Mouse (Mus musculus): ENCODE results near the gene Unk. TPM values are rescaled to one million over a fixed set of nuclear protein-coding genes. Genes with fewer than 3 reads are reported as not detected.
A peak's percentile ranks its signal among the peaks of the same experiment; 100 is the strongest.

Unk gene
- polyA plus RNA-seq, 1 experiment from 2014 or later = 34.6 TPM

GRCm38 (mm10) chr11:116005701-116006419 is 24.3 kb upstream of the Unk start:
- H3K4me3 ChIP-seq (ENCODE audit: low read depth, low read length) = no peak overlapping the region; the same call in 1 of the 2 replicates
- no peaks in the 10 kb centered on the region for H3K27me3 ChIP-seq (ENCODE audit: control insufficient read depth, insufficient read depth, low read length)
- H3K27ac ChIP-seq (replicated peaks; ENCODE audit: low read depth, low read length) = no peak overlapping the region
- WGBS = 64% methylated on average over 9 of the region's 9 CpGs
- H3K4me2 ChIP-seq (ENCODE audit: low read depth, severe bottlenecking) = peak overlapping the region; percentile 65; the same call in 1 of the 2 replicates
- H3K4me1 ChIP-seq (ENCODE audit: control insufficient read depth, insufficient read depth, low read length) = peaks cover 14% of the 10 kb centered on the region; the same call in 1 of the 2 replicates
- no peak overlapping the region for H3K9ac ChIP-seq (ENCODE audit: low read length)
- H3K9me3 ChIP-seq (ENCODE audit: control insufficient read depth, low read length) = no peaks in the 10 kb centered on the region
- ATAC-seq (ENCODE audit: insufficient number of reproducible peaks, low FRiP score, low TSS enrichment, low read depth) = no peak
- DNase-seq (ENCODE audit: low spot score) = no peak
- H3K36me3 ChIP-seq (ENCODE audit: control insufficient read depth, insufficient read depth, low read length) = peaks cover 3% of the 10 kb centered on the region; the same call in 1 of the 2 replicates

DNA sequence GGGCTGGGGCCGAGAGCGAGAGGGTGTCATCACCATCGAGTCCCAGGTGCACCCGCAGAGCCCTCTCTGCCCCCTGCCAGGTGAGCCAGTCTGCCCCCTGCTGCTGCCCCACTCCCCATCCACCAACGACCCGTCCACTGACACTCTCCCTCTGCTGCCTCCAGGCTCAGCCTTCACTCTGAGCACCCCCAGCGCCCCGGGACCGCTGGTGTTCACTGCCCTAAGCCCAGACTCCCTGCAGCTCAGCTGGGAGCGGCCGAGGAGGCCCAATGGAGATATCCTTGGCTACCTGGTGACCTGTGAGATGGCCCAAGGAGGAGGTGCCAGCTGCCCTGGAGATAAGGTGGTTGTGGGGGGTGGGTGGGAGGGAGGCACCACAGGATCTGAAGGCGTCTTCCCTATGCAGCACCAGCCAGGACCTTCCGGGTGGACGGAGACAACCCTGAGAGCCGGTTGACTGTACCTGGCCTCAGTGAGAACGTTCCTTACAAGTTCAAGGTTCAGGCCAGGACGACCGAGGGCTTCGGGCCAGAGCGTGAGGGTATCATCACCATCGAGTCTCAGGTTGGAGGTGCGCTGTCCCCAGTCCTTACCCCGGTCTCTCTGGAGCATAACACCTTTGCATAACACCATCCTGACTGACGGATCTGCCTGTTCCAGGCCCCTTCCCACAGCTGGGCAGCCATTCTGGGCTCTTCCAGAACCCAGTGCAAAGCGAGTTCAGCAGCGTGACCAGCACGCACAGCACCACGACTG is 22.8 kb upstream of the Unk start:
- no peak for ATAC-seq (ENCODE audit: insufficient number of reproducible peaks, low FRiP score, low TSS enrichment, low read depth)
- Histone ChIP-seq H3K27me3 (ENCODE audit: control insufficient read depth, insufficient read depth, low read length) (no peaks in the 10 kb centered on the region), H3K36me3 (ENCODE audit: control insufficient read depth, insufficient read depth, low read length) (peaks cover 3% of the 10 kb centered on the region; the same call in 1 of the 2 replicates), H3K4me1 (ENCODE audit: control insufficient read depth, insufficient read depth, low read length) (peaks cover 19% of the 10 kb centered on the region), H3K4me3 (ENCODE audit: low read depth, low read length) (no peak overlapping the region), H3K4me2 (ENCODE audit: low read depth, severe bottlenecking) (no peak overlapping the region), H3K9me3 (ENCODE audit: control insufficient read depth, low read length) (no peaks in the 10 kb centered on the region), H3K27ac (replicated peaks; ENCODE audit: low read depth, low read length) (no peak overlapping the region), H3K9ac (ENCODE audit: low read length) (peak overlapping the region; percentile 12; the same call in 1 of the 2 replicates)
- 88% methylated on average over 28 of the region's 28 CpGs for WGBS
- no peak for DNase-seq (ENCODE audit: low spot score)

DNA sequence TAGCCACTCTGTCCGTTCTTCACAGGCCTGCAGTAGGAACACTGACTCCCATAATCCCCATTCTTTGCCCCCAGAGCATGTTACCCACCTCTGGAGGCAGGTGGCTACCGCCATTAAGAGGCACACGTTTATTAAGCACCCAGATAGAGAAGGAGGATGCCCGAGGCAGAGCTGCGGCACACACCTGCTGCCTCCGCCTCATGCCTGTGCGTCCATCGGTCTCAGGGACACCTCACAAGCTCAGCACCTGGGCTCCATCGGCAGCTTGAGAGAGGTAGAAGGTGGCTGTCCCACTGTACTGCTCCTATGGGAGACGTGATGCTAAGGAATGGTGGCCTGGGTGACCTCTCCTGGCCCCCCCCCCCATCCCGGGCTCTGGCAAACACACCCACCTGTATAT is 21.7 kb upstream of the Unk start:
- DNase-seq (ENCODE audit: low spot score) (no peak), ATAC-seq (ENCODE audit: insufficient number of reproducible peaks, low FRiP score, low TSS enrichment, low read depth) (no peak)
- no peaks in the 10 kb centered on the region for H3K27me3 ChIP-seq (ENCODE audit: control insufficient read depth, insufficient read depth, low read length)
- H3K36me3 ChIP-seq (ENCODE audit: control insufficient read depth, insufficient read depth, low read length) = peaks cover 3% of the 10 kb centered on the region; the same call in 1 of the 2 replicates
- H3K4me2 ChIP-seq (ENCODE audit: low read depth, severe bottlenecking) = no peak overlapping the region
- no peaks in the 10 kb centered on the region for H3K9me3 ChIP-seq (ENCODE audit: control insufficient read depth, low read length)
- H3K4me3 ChIP-seq (ENCODE audit: low read depth, low read length) = no peak overlapping the region
- no peak overlapping the region for H3K9ac ChIP-seq (ENCODE audit: low read length)
- no peak overlapping the region for H3K27ac ChIP-seq (replicated peaks; ENCODE audit: low read depth, low read length)
- WGBS = 86% methylated on average over 11 of the region's 11 CpGs
- H3K4me1 ChIP-seq (ENCODE audit: control insufficient read depth, insufficient read depth, low read length) = peaks cover 19% of the 10 kb centered on the region

- Histone ChIP-seq H3K4me2 (ENCODE audit: low read depth, severe bottlenecking) (no peak overlapping the region), H3K9me3 (ENCODE audit: control insufficient read depth, low read length) (no peaks in the 10 kb centered on the region), H3K4me3 (ENCODE audit: low read depth, low read length) (no peak overlapping the region), H3K27me3 (ENCODE audit: control insufficient read depth, insufficient read depth, low read length) (no peaks in the 10 kb centered on the region), H3K4me1 (ENCODE audit: control insufficient read depth, insufficient read depth, low read length) (peaks cover 19% of the 10 kb centered on the region), H3K36me3 (ENCODE audit: control insufficient read depth, insufficient read depth, low read length) (peaks cover 3% of the 10 kb centered on the region; the same call in 1 of the 2 replicates), H3K27ac (replicated peaks; ENCODE audit: low read depth, low read length) (no peak overlapping the region), H3K9ac (ENCODE audit: low read length) (no peak overlapping the region)
- 79% methylated on average over 13 of the region's 13 CpGs for WGBS
- ATAC-seq (ENCODE audit: insufficient number of reproducible peaks, low FRiP score, low TSS enrichment, low read depth) (no peak), DNase-seq (ENCODE audit: low spot score) (no peak)
Measured at GRCm38 (mm10) chr11:116008832-116009375, 21.2 kb upstream of the Unk start.

DNA sequence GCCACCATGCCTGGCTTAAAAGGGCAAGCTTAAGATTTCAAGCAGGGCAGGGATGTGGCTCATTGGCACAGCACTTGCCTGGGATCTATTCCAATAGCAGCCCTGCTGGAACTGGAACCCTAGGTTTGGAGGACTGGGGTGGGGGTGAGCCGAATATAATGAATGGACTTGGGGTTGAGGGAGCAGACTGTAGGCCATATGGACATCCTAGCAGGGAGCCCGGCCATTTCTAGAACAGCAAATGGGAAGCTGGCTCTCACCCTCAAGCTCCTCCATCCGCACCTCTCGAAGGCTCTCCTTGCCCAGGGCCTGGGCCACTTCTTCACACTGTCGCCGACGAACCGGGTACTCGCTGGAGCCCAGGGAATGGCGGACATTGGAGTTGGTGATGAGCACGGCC is 20.5 kb upstream of the Unk start:
- ATAC-seq (ENCODE audit: insufficient number of reproducible peaks, low FRiP score, low TSS enrichment, low read depth) = no peak
- no peaks in the 10 kb centered on the region for H3K9me3 ChIP-seq (ENCODE audit: control insufficient read depth, low read length)
- no peaks in the 10 kb centered on the region for H3K27me3 ChIP-seq (ENCODE audit: control insufficient read depth, insufficient read depth, low read length)
- H3K9ac ChIP-seq (ENCODE audit: low read length) = no peak overlapping the region
- peaks cover 16% of the 10 kb centered on the region for H3K4me1 ChIP-seq (ENCODE audit: control insufficient read depth, insufficient read depth, low read length)
- DNase-seq (ENCODE audit: low spot score) = no peak
- WGBS = 97% methylated on average over 11 of the region's 11 CpGs
- peaks cover 3% of the 10 kb centered on the region; the same call in 1 of the 2 replicates for H3K36me3 ChIP-seq (ENCODE audit: control insufficient read depth, insufficient read depth, low read length)
- H3K27ac ChIP-seq (replicated peaks; ENCODE audit: low read depth, low read length) = no peak overlapping the region
- no peak overlapping the region for H3K4me3 ChIP-seq (ENCODE audit: low read depth, low read length)
- H3K4me2 ChIP-seq (ENCODE audit: low read depth, severe bottlenecking) = no peak overlapping the region

- Histone ChIP-seq H3K4me3 (ENCODE audit: low read depth, low read length) (no peak overlapping the region), H3K36me3 (ENCODE audit: control insufficient read depth, insufficient read depth, low read length) (peaks cover 3% of the 10 kb centered on the region; the same call in 1 of the 2 replicates), H3K27ac (replicated peaks; ENCODE audit: low read depth, low read length) (no peak overlapping the region), H3K4me1 (ENCODE audit: control insufficient read depth, insufficient read depth, low read length) (peaks cover 15% of the 10 kb centered on the region), H3K4me2 (ENCODE audit: low read depth, severe bottlenecking) (no peak overlapping the region), H3K27me3 (ENCODE audit: control insufficient read depth, insufficient read depth, low read length) (no peaks in the 10 kb centered on the region), H3K9ac (ENCODE audit: low read length) (no peak overlapping the region), H3K9me3 (ENCODE audit: control insufficient read depth, low read length) (no peaks in the 10 kb centered on the region)
- WGBS = 89% methylated on average over 8 of the region's 8 CpGs
- ATAC-seq (ENCODE audit: insufficient number of reproducible peaks, low FRiP score, low TSS enrichment, low read depth) (no peak), DNase-seq (ENCODE audit: low spot score) (no peak)
Measured at GRCm38 (mm10) chr11:116010146-116010545, 20.0 kb upstream of the Unk start.

GRCm38 (mm10) chr11:116010948-116011347 is 19.2 kb upstream of the Unk start:
- 91% methylated on average over 5 of the region's 5 CpGs for WGBS
- H3K4me1 ChIP-seq (ENCODE audit: control insufficient read depth, insufficient read depth, low read length) = peaks cover 8% of the 10 kb centered on the region
- no peak overlapping the region for H3K4me2 ChIP-seq (ENCODE audit: low read depth, severe bottlenecking)
- no peak overlapping the region for H3K4me3 ChIP-seq (ENCODE audit: low read depth, low read length)
- ATAC-seq (ENCODE audit: insufficient number of reproducible peaks, low FRiP score, low TSS enrichment, low read depth) = no peak
- no peak overlapping the region for H3K27ac ChIP-seq (replicated peaks; ENCODE audit: low read depth, low read length)
- H3K9me3 ChIP-seq (ENCODE audit: control insufficient read depth, low read length) = no peaks in the 10 kb centered on the region
- no peaks in the 10 kb centered on the region for H3K27me3 ChIP-seq (ENCODE audit: control insufficient read depth, insufficient read depth, low read length)
- H3K36me3 ChIP-seq (ENCODE audit: control insufficient read depth, insufficient read depth, low read length) = peaks cover 3% of the 10 kb centered on the region; the same call in 1 of the 2 replicates
- no peak for DNase-seq (ENCODE audit: low spot score)
- no peak overlapping the region for H3K9ac ChIP-seq (ENCODE audit: low read length)

- no peaks in the 10 kb centered on the region for H3K9me3 ChIP-seq (ENCODE audit: control insufficient read depth, low read length)
- peak overlapping the region; percentile 86 for H3K9ac ChIP-seq (ENCODE audit: low read length)
- ATAC-seq (ENCODE audit: insufficient number of reproducible peaks, low FRiP score, low TSS enrichment, low read depth) = no peak
- H3K27ac ChIP-seq (replicated peaks; ENCODE audit: low read depth, low read length) = peak overlapping the region; percentile 90
- H3K4me1 ChIP-seq (ENCODE audit: control insufficient read depth, insufficient read depth, low read length) = peaks cover 8% of the 10 kb centered on the region
- H3K4me2 ChIP-seq (ENCODE audit: low read depth, severe bottlenecking) = peak overlapping the region; percentile 80
- H3K4me3 ChIP-seq (ENCODE audit: low read depth, low read length) = peak overlapping the region; percentile 62
- WGBS = 21% methylated on average over 14 of the region's 14 CpGs
- DNase-seq (ENCODE audit: low spot score) = peak; percentile 51
- no peaks in the 10 kb centered on the region for H3K27me3 ChIP-seq (ENCODE audit: control insufficient read depth, insufficient read depth, low read length)
- H3K36me3 ChIP-seq (ENCODE audit: control insufficient read depth, insufficient read depth, low read length) = peaks cover 3% of the 10 kb centered on the region; the same call in 1 of the 2 replicates
Measured at GRCm38 (mm10) chr11:116011529-116012261, 18.4 kb upstream of the Unk start.
